Mouse (Mus musculus) CD4-positive, CD25-positive, alpha-beta regulatory T cell (primary cell): Measurements from ENCODE around the gene Abcg1. TPM values are rescaled to one million over a fixed set of nuclear protein-coding genes. Genes with fewer than 3 reads are reported as not detected.

Source experiments
- polyA plus RNA-seq: library from polyadenylated mRNA; unstranded; fragments of 100-300 nt; shearing (Covaris generic); gene quantifications from one replicate; pipeline ENCODE4 v1.2.1, GENCODE M21; 2017

Abcg1 gene
- 39.7 TPM for polyA plus RNA-seq

DNA sequence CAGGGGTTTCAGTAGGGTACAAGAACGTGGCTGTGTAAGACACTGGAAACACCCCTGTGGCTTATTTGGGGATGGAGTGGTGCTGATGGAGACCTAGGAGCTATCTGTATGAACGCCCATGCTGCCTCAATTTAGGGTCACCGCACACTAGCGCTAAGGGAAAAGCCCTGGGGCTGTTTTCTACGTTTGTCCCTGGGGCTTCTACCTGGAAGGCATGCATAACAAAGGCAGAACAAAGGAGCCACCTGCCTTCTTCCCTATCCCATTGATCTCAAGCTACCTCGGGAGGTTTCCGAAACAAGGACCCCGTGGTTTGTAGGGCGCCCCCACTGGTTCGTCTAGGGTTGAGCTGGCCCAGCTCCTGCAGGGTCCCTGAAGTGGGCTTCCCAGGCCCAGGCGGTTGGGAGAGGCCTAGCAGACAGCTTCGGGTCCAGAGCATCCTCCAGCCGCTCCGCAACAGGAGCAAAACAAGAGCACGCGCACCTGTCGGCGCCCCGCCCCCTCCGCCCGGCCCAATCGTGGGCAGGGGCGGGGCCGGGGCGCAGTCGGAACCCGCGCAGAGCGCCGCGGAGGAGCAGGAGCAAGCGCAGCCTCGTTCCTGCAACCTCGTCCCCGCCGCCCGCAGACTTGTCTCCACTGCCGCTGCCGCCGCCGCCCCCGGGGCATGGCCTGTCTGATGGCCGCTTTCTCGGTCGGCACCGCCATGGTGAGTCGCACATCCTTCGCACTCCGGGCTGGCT, at the start of gene Abcg1:
Abcg1 (plus strand) TSS at position 525 of the 740 bp plus-strand sequence.

DNA sequence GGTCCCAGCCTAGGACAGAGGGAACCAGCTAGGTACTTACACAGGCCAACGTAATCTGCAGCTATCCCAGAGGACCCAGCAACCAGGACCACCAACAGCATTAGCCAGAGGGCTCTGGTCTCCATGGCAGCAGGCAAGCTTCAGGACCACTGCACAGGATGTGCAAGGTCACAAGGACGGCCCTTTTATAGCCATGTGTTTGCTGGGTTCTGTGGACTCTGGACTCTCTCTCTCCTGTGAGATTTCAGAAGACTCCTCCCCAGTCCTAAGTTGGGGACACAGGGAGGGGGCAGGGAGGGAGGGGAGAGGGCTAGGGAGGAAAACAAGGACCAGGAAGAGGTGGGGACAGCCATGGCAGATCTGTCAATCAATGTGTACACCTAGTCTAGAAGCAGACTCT, 72.0 kb downstream of the Abcg1 start, which contains the start of gene Tff3:
Tff3 (minus strand) TSS at position 195 of the 400 bp plus-strand sequence.

DNA sequence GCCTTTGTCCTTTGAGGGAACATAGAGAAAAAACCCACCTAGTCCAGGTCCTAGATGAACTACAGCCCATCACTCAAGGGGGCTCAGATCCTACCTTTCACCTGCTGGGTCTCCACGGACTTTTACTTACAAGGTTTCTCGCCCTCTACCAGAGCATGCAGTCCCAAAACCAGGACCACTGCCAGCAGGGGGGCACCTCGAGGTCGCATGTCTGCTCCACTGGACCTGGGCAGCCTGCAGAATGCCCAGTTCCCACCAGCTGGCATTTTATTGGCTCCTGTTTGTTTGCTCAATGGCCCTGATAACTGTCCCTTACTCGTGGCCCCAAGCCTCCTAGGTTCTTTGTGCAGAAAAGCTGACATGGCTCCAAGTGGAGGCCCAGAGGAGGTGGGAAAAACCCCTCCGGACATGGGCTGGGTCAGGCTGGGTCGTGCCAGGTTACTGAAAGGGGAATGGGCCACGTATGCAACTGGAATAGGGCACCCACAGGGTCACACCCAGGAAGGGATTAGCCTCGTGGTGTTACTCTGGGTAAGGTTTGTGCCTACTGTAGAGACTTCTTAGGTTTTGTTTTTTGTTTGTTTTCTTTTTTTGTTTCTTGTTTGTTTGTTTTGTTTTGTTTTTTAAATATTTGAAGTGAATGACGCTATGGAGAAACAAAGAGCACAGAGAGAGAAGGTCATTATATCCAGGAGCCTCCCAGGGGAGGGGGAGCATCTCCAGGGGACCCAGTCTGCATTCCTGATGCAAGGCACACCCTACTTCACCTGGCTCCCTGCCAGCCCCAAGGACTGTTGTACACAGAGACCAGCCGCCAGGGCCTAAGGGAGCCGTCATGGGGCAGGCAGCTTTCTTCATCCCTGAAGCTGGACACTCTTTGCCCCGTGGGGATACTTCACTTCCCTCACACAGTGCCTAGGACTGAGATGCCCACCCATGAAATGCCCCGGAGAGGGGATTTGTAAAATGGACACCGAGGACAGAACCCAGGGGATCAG, 86.9 kb downstream of the Abcg1 start, which contains the start of gene Tff2:
Tff2 (minus strand) TSS at position 243 of the 998 bp plus-strand sequence.

DNA sequence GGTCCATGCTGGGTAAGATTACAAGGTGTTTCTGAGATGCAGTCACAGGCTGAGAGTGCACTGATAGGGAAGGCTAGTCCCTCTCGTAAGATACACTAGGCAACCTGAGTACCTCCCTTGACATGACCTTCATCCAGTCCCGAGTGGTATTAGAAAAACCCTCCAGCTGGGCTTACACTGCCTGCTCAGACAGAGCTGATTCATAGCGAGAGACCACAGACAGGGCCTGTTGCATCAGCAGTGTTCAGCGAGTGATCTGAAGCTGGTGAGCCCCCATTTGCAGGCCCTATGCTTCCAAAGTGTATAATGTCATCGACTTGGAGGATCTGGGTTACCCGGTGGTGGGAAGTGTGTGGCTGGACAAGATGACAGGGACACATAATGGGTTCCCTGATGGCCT, 107.7 kb downstream of the Abcg1 start, which contains the start of gene Tff1:
Tff1 (minus strand) TSS at position 151 of the 400 bp plus-strand sequence.

Other genes with a start within 250 kb of the Abcg1 start
- gene Glp1r, start 155.9 kb upstream of the Abcg1 start, polyA plus RNA-seq, result 0.11 TPM
- gene Umodl1, start 103.0 kb upstream of the Abcg1 start, polyA plus RNA-seq, result not detected
- gene Tff3, start 72.0 kb downstream of the Abcg1 start, polyA plus RNA-seq, result not detected
- not detected for gene Tff2, start 86.6 kb downstream of the Abcg1 start, polyA plus RNA-seq
- gene Tff1, start 107.6 kb downstream of the Abcg1 start, polyA plus RNA-seq, result not detected
- gene Tmprss3, start 141.3 kb downstream of the Abcg1 start, polyA plus RNA-seq, result 1.2 TPM
- gene Ubash3a, start 150.2 kb downstream of the Abcg1 start, polyA plus RNA-seq, result 239 TPM
- 1.3 TPM for gene Rsph1, start 219.7 kb downstream of the Abcg1 start, polyA plus RNA-seq
- 48.8 TPM for gene Slc37a1, start 229.1 kb downstream of the Abcg1 start, polyA plus RNA-seq